Mouse (Mus musculus): ENCODE results near the gene Srpk2.

- TF ChIP-seq CTCF (conservative IDR thresholded peaks at IDR 0.05; ENCODE audit: low read length) = no peak
- no peak for TF ChIP-seq NANOG (IDR thresholded peaks at IDR 0.05; ENCODE audit: borderline replicate concordance, low read length)
- no peak for TF ChIP-seq POU5F1 (IDR thresholded peaks at IDR 0.05; ENCODE audit: borderline replicate concordance, low read length)
These were observed 118.0 kb downstream of the Srpk2 start for GRCm38 (mm10) chr5:23566382-23566781.

Measured in E14TG2a.4 (cell line).